Mouse (Mus musculus): Measurements from ENCODE around the gene Snx25. TPM values are rescaled to one million over a fixed set of nuclear protein-coding genes. Genes with fewer than 3 reads are reported as not detected.

The Snx25 gene
- polyA plus RNA-seq (2017; shearing (Covaris generic)), result 1 to 10 TPM; 7.9 to 8.4 TPM

GRCm38 (mm10) chr8:46152064-46153031 lies at the start of gene Snx25:
Snx25 (minus strand) TSS chr8:46152159.
- peak; percentile 70 for ATAC-seq

- no peak for ATAC-seq
Observed at GRCm38 (mm10) chr8:46197673-46198072, 45.7 kb upstream of the Snx25 start.

GRCm38 (mm10) chr8:46196877-46197276 lies 44.9 kb upstream of the Snx25 start:
- ATAC-seq, result no peak

DNA sequence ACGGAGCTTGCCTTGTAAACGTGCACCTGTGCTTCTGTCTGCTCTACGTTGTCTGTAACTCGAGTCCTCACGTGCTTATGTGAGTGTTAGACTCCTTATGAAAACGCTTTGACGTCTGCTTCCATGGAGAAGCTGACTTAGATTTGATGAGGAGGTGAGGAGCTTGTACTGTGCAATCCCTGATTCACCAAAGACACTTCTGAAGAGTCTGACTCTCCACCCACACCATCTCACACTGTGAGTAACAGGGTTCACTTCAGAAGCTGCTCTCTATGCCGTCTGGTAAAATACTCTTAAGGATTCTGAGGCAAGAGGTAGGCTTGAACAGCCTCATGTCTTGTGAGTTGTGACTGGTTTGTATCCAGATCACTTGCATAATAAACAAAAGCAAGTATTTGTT lies 41.1 kb upstream of the Snx25 start:
- no peak for ATAC-seq

DNA sequence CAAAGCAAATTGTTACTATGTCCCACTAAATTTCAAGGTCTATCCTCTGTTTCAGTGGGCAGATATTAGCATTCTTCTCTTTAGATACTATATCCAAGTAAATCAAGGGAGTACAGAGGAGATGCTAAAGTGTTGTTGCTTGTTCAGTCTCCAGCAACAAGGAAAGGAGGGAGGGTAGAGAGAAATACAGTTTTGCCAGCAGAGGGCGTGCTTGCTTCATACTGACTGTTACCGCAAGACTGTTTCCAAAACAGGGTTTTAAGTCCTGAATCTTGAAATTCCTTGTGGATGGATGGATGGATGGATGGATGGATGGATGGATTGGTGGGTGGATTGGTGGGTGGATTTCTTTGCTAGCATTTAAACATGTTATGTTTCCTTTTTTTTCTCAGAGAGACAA lies 33.4 kb upstream of the Snx25 start:
- ATAC-seq, result no peak

DNA sequence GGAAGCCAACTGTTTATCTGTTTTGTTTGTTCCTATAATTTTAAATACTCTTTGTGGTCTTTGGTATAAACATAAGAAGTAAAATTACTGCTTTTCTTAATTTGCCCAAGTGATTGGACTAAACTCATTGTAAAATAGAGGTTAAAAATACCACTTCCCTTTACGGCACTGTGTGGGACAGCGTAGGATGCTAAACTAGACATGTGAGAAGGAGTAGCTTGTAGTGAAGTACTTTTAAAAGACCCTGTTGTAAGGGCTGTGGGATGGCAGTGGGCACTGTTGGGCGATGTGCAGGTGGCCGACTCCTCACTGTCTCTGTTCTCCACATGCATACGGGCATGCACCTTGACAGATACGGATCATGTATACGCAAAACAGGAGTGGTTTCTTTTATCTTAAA lies 28.2 kb upstream of the Snx25 start:
- ATAC-seq, result no peak

- ATAC-seq, result no peak
Observed at GRCm38 (mm10) chr8:46173651-46174050, 21.7 kb upstream of the Snx25 start.

DNA sequence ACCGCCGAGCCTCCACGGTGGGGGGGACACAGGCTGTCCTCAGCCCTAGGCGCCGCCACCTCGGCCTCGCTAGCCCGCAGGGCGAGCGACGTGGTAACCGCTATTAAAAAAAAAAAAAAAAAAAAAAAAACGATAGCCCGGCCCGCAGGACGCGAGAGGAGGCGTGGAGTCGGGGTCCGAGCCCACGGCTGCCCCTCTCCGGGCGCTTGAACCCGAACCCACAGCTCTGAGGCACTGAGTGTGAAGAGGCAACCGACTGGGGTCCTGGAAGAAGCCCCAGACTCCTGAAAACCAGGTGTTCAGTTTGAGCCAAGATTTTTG lies 11.9 kb upstream of the Snx25 start:
- ATAC-seq, result no peak

DNA sequence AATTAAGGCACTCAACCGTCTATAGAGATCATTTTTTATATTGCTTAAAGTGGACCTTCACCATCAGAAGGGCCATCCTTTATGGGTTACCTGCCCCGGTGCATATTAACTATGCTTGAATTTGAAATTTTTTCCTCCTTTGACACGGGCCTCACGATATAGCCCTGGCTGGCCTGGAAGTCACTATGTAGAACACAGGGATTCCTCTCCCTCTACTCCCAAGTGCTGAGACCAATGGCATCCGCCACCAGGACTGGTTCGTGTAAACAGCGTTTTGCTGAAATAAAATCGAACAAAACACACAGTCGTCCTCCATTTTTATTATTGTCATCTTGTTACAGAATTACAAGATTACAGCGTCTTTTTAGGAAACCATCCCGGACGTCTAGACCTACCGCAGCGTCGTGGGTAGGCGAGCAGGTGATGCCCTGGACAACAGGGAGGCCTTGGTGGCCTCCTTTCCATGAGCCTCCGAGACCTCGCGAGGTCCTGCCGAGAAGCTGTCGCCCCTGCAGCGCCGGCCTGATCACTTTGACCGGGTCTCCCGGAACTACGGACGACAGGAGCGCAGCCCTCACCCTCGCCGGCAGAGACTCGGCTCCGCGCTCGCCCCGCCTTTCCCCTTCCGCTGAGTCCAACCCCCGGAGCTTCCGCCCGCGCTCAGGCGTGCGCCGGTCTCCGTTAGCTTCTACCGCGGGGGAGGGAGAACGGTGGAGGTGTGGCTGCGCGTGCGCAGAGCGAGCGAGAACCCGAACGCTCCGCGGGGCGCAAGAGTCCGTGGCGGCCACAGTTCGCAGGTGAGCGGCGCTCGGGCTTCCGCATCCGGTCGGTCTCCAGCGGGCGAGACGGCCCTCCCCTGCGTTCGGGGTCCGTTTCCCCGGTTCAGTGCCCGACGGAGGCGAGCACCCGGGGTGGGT lies 11.3 kb upstream of the Snx25 start:
- ATAC-seq, result peak; percentile 98

DNA sequence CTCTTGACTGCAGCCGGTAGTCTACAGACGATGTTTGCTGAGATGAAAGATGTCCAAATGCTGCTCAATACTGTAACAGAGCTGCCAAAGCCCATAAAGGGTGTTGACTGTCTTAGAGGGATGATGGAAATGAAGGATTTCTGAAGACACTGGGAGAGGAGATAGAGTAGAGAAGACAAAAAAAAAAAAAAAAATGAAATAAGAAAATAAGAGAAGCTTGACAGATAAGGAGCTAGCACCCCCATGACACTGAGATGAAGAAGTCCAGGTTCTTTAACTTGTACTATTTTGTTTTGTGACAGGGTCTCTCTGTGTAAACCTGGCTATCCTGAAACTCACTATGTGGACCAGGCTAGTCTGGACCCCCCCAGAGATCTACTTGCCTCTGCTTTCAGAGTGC lies 1.1 kb upstream of the Snx25 start:
- ATAC-seq, result no peak

DNA sequence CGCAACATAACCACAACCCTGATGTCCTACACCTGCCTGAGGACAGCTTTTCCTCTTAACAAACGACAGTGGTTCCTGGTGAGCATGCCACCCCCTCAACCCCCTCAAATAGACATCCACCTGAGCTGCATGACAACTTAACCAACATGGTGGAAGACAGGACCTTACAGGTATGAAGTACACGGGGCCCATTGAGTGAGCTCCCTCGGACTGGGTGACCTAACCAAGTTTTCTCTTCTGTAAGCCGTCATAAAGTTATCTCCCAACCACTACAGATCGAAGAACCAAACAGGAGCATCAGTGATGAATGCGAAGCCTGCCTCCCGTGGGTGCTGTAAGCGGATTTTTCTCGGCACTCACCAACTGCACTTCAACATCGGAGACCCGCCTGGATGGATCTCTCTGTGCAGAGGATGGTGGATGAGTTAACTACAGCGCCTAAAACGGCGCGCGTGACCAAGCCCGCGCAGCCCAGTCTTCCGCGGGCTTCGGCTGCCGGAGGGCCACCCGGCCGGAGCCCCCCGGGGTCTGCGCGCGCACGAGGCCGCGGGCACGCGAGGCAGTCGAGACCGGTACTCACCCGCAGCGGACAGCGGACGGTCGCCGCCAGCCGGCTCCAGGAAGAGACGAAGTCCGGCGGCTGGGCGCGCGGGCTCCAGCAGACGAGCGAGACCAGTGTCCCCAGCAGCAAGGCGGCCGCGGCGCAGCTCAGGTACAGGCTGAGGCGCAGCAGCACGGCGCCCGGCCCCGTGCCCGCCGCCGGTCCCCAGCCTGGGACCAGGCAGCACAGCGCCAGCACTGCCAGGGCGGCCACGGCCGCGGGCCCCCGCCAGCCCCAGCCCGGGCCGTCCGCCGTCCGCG lies 527 bp downstream of the Snx25 start, which contains the start of gene Cfap97:
Gene Cfap97, plus strand, starts transcription at position 570 of the 861 bp plus-strand sequence.
- peak; percentile 16 for ATAC-seq

DNA sequence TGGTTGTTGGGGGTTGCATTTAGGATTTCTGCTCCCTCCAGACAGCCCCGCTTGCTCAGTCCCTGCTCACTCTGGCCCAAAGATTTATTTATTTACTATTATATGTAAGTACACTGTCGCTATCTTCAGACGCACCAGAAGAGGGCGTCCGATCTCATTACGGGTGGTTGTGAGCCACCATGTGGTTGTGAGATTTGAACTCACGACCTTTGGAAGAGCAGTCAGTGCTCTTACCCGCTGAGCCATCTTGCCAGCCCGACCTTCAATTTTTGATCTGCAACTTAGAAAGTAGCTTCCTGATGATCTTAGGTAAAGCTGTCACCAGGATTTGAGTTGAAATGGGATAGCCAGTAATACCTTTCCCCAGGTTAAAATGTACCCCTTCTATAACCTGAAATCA lies 2.2 kb downstream of the Snx25 start:
- no peak for ATAC-seq

GRCm38 (mm10) chr8:46149306-46149705 lies 2.7 kb downstream of the Snx25 start:
- no peak for ATAC-seq

- ATAC-seq, result no peak
Observed at GRCm38 (mm10) chr8:46146173-46146572, 5.8 kb downstream of the Snx25 start.

GRCm38 (mm10) chr8:46143924-46144323 lies 8.0 kb downstream of the Snx25 start:
- peak; percentile 25 for ATAC-seq

- ATAC-seq, result no peak
Observed at GRCm38 (mm10) chr8:46143470-46143869, 8.5 kb downstream of the Snx25 start.

GRCm38 (mm10) chr8:46142498-46143081 lies 9.4 kb downstream of the Snx25 start:
- ATAC-seq, result peak; percentile 62

DNA sequence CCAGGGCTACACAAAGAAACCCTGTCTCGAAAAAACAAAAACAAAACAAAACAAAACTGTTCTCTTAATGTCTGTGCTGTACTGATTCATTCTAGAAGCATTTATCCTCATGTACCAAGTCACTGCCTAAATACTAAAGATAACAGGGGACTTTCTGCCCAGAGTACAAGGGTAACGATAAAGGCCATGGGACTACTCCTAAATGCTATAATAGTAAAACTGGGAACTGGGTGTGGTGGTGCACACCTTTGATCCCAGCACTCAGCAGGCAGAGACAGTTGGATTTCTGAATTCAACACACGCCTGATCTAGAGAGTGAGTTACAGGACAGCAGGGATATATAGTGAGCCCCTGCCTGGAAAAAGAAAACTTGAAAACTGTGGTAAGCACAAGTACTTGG lies 10.3 kb downstream of the Snx25 start:
- no peak for ATAC-seq

DNA sequence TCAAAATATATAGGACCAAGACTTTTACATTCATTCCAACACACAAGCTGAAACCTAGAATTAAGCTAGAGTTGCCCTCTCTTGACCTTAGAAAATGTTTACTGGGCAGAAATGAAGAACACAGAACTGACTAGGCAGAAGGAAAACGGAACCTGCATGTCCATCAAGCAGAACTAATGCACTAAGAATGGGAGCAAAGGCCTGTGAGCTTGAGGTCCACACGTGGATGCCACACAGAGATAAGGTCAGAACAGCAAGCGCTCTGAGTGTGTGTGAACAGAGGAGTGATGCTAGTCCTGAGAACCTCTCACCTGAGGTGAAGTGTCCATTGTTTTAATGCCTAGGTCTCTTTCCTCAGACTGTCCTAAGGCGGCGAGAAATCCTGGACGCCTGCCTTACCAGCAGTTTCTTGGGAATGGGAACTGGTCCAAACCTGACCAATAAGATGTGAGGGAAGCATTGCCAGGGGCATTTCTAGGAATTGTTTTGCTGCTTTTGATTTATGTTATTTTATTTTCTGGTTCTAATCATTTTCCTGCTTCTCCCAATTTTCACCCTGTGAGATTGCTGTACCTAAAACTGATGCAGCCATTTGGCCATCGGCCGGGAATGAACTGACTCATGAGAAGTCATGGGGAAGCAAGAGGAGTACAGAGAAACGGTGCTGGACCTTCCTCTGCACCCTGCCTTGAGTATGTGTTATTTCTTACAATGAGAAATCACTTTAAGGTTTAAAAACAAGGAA lies 11.4 kb downstream of the Snx25 start:
- ATAC-seq, result no peak

DNA sequence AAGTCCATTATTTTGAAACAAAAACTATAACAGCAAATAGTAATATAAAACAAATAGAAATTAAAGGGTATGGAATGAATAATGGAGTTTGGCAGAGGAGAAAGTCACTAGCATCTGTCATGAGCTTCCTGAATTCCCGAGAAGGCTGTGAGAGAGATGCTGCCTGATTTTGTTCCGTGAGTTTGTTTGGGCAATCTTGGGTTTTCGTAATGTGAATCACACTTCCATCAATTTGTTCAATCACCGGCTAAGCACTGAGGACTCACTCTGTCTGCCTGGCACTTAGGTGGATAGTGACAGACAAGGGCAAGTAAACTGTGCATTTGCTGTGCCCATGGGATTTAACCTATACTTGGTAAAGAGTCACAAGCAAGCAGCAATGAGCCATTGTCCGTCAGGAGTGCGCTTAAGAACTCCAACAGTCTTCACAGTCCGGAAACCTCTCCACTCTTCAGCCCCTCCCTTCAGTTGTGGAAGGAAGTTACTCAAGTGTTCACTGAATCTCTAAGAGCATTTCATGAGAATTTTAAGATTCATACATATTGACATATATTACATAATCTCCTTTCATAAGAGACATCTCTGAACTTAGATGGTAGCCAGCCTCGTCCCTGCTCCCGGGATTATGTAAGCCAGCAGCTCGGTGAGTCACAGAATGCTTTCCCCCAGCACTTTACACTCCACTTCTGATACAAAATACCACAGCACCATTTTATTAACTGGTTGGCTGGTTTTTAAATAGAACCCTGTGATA lies 13.9 kb downstream of the Snx25 start:
- no peak for ATAC-seq

GRCm38 (mm10) chr8:46137336-46137735 lies 14.6 kb downstream of the Snx25 start:
- ATAC-seq, result no peak

All from activated CD4-positive, CD25-positive, alpha-beta regulatory T cell, adult 4 months (primary cell).